Mouse (Mus musculus) erythroblast, embryonic 14.5 days (primary cell): ENCODE results near the gene Spsb1. TPM values are rescaled to one million over a fixed set of nuclear protein-coding genes. Genes with fewer than 3 reads are reported as not detected.
A peak's percentile ranks its signal among the peaks of the same experiment; 100 is the strongest.

Experiments used
- H3K27me3 ChIP-seq: 2 replicates; pipeline ENCODE4 v1.6.1; 2012; ENCODE audit warnings: inconsistent platforms; ENCODE audit not compliant: control insufficient read depth
- H3K36me3 ChIP-seq: 2 replicates; pipeline ENCODE4 v1.6.1; 2012; ENCODE audit warnings: mild to moderate bottlenecking, inconsistent platforms; ENCODE audit not compliant: control insufficient read depth
- H3K4me1 ChIP-seq: 2 replicates; pipeline ENCODE4 v1.6.1; 2012; ENCODE audit warnings: inconsistent platforms; ENCODE audit not compliant: control insufficient read depth
- H3K4me3 ChIP-seq: replicated peaks from 2 replicates; pipeline ENCODE3; 2012; ENCODE audit warnings: moderate library complexity, mild to moderate bottlenecking, inconsistent platforms
- H3K9me3 ChIP-seq: 2 replicates; pipeline ENCODE4 v1.6.1; 2012; ENCODE audit warnings: low read length, inconsistent platforms, mixed read lengths; ENCODE audit not compliant: control insufficient read depth
- GATA1 ChIP-seq: IDR thresholded peaks from 2 replicates; pipeline ENCODE4 v1.6.1; 2012; ENCODE audit warnings: low read length, inconsistent platforms, mixed read lengths
- TAL1 ChIP-seq: IDR thresholded peaks from 3 replicates; pipeline ENCODE4 v1.6.1; 2012; ENCODE audit warnings: low read length, inconsistent platforms, mixed read lengths
- polyA plus RNA-seq: library from polyadenylated mRNA; stranded (reverse); fragments of >175 nt; gene quantifications from 2 replicates; pipeline ENCODE4 v1.2.3, GENCODE M21; 2012

Gene Spsb1
- polyA plus RNA-seq, 1 experiment, result not detected

DNA sequence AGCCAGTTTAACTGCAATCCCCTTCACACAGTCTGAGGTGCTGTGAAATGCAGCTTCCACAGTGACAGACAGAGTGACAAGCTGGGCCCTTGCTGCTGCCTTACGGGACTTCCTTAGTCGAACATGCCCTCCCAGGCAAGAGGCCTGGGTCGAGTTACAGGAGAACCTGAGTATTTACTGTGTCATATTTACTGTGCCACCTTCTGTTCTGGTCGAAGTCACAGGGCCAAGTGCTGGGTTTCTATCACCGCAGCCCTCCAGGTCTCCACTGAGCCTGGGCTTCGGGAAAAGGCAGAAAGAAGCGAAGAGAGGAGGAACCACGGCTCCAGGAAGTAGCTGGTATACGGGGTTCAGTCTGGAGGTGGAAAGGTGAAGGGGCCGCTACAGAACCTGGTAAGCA, 43.2 kb upstream of the Spsb1 start:
- no peaks in the 10 kb centered on the region for H3K27me3 ChIP-seq
- peaks cover 28% of the 10 kb centered on the region for H3K4me1 ChIP-seq
- no peak overlapping the region for H3K4me3 ChIP-seq
- H3K9me3 ChIP-seq, result no peaks in the 10 kb centered on the region
- TF ChIP-seq TAL1 (no peak), GATA1 (no peak)
- H3K36me3 ChIP-seq, result peaks cover 10% of the 10 kb centered on the region; the same call in 1 of the 2 replicates

DNA sequence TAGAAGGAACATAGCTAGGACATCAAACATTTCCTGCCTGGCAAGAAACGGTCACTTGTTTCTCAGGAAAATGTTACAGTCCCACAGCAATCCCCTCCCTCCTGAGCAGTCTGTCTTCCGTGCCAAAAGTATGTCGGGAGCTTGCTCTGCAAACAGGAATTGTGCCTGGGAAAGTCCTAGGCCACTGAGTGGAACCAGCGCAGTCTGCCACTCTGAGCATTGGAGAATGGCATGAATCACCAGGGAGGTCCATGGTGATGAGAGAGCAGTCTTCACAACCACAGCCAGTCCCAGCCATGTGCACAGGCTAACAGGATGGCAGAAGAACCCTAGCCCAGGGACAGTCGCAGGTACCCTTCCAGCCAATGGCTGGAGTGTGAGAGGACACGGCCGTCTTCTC, 41.6 kb upstream of the Spsb1 start:
- no peak for TF ChIP-seq GATA1
- no peak for TF ChIP-seq TAL1
- H3K36me3 ChIP-seq, result peaks cover 20% of the 10 kb centered on the region; the same call in 1 of the 2 replicates
- no peaks in the 10 kb centered on the region for H3K9me3 ChIP-seq
- H3K4me3 ChIP-seq, result no peak overlapping the region
- no peaks in the 10 kb centered on the region for H3K27me3 ChIP-seq
- peaks cover 14% of the 10 kb centered on the region for H3K4me1 ChIP-seq

DNA sequence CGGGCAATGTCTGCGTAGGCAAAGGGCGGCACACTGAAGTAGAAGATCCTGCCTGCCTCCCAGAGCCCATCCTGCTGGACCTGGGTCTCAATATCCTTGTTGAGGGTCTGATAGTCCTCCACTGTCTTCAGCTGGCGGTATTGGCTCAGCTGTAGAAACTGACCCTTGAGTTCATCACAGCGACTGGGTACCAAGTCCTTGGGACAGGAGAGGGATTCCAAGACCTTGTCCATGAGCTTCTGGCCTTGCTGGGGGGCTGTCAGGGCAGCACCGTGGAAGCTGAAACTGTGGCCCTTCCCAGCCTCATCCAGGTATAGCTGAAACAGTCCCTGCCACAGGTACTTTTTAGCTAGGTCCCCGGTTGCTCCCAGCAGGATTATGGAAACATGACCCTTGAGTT, 41.1 kb upstream of the Spsb1 start:
- Histone ChIP-seq H3K9me3 (no peaks in the 10 kb centered on the region), H3K4me1 (peaks cover 9% of the 10 kb centered on the region), H3K36me3 (peaks cover 20% of the 10 kb centered on the region; the same call in 1 of the 2 replicates), H3K27me3 (no peaks in the 10 kb centered on the region), H3K4me3 (no peak overlapping the region)
- TF ChIP-seq TAL1 (no peak), GATA1 (no peak)

DNA sequence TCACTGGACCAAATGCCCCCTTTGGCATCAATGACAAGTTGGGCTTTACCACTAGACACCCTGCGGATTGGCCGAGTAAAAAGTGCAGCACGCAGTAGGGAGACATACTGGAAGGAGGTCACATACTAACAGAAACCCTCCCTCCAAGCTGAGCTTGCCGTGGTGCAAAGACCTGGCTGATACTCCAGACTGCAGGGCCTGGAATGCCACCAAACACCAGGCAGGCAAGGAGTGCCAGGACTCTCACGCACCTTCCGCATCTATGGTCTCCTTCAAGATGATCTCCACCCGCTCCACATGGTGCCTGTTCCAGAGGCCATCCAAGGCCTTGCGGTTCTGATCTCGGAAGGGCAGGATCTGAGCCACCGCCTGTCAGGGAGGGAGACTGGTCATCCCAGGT, 39.4 kb upstream of the Spsb1 start:
- Histone ChIP-seq H3K4me3 (no peak overlapping the region), H3K4me1 (peaks cover 14% of the 10 kb centered on the region), H3K36me3 (peaks cover 20% of the 10 kb centered on the region; the same call in 1 of the 2 replicates)

DNA sequence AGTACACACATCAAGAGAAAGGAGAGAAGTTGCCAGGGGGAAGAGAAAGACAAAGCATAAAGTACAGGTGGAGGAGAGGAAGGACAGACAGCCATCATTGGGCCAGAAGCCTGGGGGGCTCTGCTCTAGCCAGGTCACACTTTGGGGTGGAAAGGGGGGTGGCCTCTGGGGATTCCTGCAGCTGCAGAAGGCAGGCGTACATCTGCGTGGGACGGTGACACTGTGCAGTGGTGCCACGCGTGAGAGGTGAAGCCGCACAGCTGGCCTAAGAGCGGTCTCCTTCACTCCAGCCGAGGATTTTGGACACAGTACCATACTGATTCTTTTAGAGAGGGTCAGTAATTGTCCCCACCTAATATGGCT, 37.8 kb upstream of the Spsb1 start:
- Histone ChIP-seq H3K9me3 (no peaks in the 10 kb centered on the region), H3K36me3 (peaks cover 20% of the 10 kb centered on the region; the same call in 1 of the 2 replicates), H3K4me1 (peaks cover 19% of the 10 kb centered on the region), H3K27me3 (no peaks in the 10 kb centered on the region), H3K4me3 (no peak overlapping the region)
- TF ChIP-seq GATA1 (no peak), TAL1 (no peak)

More for the DNA sequence above, 39.4 kb upstream of the Spsb1 start:
- Histone ChIP-seq H3K9me3 (no peaks in the 10 kb centered on the region), H3K27me3 (no peaks in the 10 kb centered on the region)
- TF ChIP-seq TAL1, result no peak
- TF ChIP-seq GATA1, result no peak

DNA sequence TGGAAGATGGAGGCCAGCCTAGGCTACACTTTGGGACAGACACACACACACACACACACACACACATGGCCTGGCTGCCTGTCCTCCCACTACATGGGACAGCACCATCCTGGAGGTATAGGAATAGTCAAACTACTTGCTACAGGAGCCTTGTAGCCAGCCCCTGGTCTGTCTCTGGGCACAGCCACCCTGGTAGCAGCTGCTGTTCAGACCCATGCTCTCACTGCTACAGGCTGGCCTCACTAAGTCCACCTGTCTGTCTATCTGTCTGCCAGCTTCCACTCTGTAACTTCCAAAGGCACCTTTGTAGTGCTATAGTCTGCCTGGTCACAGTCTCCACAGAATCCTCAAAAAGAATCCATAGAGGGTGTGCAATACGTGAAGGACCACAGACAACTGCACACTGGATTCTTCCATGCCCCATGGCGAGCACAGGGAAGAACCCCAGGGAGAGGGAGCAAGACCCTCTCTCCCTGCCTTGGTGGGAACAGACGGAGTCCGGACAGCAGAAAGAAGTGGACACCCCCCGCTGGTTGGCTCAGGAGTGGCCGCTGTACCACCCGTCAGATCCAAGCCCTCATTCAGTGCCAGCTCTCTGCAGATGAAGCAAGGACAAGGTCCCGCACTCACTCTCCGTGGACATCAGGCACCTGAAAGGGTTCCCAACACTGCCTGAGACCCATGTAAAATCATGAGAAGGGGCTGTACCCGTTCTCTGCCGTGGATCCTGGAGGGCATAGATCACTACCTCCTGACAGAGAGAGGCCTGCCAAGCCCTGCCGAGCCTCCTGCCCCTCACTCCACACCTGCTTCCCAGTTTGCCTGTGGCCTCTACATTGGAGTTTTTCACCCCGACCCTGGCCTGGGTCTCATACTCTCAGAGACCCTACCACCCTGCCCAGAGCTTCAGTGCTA, 37.2 kb upstream of the Spsb1 start:
- H3K27me3 ChIP-seq, result no peaks in the 10 kb centered on the region
- H3K9me3 ChIP-seq, result no peaks in the 10 kb centered on the region
- H3K36me3 ChIP-seq, result peaks cover 20% of the 10 kb centered on the region; the same call in 1 of the 2 replicates
- H3K4me1 ChIP-seq, result peaks cover 19% of the 10 kb centered on the region
- H3K4me3 ChIP-seq, result no peak overlapping the region
- TF ChIP-seq GATA1, result no peak

DNA sequence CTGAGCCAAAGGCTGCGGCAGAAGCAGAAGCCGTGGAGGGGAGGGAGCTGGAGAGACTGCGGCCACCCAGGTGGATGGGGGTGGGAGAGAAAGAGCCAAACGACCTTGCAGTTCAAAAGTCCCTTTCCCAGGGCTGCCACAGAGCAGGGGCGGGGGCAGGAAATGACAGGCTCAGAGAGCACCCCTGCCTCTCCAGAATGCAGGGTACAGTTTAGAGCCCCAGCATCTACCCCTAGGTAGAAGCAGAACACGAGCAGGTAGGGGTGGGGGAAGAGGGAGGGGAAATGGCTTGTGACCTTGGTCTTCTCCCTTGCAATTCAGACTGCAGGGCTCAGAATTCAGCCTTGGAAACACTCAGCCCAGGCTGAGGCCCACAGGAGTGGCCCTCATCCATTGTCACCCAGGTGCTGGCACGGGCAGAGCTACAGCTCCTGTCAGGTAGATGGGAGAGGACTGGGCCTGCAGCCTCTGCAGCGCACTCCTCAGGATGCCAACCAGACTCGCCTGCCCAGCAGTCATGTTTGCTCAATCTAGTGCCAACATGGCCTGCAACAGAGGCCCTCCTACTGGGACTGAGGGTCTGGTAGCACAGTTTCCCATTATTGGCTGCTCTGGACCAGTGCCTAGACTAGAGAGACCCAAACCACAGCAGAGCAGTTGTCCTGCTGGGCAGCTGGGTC, 36.3 kb upstream of the Spsb1 start:
- Histone ChIP-seq H3K36me3 (peaks cover 22% of the 10 kb centered on the region; the same call in 1 of the 2 replicates), H3K9me3 (no peaks in the 10 kb centered on the region), H3K4me1 (peaks cover 19% of the 10 kb centered on the region), H3K27me3 (no peaks in the 10 kb centered on the region), H3K4me3 (no peak overlapping the region)
- TF ChIP-seq GATA1 (no peak), TAL1 (no peak)

DNA sequence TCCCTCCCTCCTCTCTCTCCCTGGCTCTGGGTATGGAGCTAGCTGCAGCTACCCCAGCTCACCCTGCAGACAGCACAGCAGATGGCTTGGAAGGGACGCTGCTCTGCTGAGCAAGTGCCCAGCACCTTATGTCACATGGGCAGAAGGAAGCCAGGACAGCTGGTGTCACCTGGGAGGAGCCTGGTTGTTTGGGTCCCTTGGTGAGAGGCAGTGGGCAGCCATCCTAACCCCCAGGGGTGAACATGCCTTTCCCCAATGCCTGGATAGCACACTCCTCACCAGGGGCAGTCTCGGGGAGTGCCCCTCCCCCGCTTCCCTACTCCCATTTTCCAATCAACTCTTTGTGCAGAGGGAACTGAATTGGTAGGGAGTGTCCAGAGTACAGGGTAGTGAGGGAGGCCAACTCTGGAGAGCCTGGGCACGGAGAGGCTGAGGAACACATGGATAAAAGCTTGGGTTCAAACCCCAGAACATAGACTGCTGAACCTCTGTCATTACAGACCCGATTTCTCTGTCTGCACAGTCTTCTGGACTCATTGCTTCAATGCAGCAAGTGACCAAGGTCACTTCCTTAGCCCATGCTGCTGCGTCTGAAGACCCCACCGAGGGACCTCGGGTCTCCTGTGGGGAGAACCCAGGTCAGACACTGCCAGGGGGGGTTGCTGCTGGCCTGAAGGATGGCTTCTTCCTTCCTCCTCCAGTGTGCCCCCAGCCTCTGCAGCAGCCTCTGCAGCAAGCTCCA, 35.5 kb upstream of the Spsb1 start:
- H3K4me3 ChIP-seq, result no peak overlapping the region
- TF ChIP-seq GATA1 (no peak), TAL1 (no peak)

DNA sequence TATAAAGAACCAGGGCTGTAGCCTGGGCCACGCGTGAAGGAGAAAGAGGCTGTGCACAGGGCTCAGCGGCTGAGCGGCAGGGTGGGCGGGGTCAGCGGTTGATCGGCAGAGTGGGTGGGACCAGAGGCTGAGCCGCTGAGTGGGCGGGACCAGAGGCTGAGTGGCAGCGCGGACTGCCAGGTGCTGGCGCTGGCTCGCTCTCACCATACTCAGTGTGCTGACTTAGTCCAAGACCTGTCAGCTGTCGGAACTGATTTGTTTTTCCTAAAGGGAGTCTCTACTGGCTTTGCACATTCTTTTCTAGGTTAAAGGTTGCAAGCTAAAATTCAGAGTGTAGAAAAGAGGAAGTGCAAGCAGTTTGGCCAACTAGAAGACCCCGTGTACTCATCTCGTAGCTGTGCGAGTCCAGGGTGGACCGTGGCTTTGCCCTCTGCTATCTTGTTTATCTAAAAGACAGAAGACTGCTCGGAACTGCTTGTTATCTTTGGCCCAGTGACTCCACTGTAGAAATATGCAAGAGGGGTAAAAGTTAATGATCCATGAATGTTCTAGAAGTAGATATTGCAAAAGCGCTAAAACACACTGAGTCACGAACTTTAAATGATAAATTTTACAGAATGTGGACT, 34.2 kb upstream of the Spsb1 start:
- Histone ChIP-seq H3K4me1 (peaks cover 16% of the 10 kb centered on the region), H3K9me3 (no peaks in the 10 kb centered on the region), H3K36me3 (peaks cover 23% of the 10 kb centered on the region), H3K4me3 (peak overlapping the region; percentile 40), H3K27me3 (no peaks in the 10 kb centered on the region)
- TF ChIP-seq TAL1, result no peak
- no peak for TF ChIP-seq GATA1

More for the DNA sequence above, 35.5 kb upstream of the Spsb1 start:
- peaks cover 16% of the 10 kb centered on the region for H3K4me1 ChIP-seq
- H3K27me3 ChIP-seq, result no peaks in the 10 kb centered on the region
- no peaks in the 10 kb centered on the region for H3K9me3 ChIP-seq
- H3K36me3 ChIP-seq, result peaks cover 20% of the 10 kb centered on the region
